Mouse (Mus musculus) C2C12 (cell line): ENCODE measurements around the gene Tmem72.

Experiments used
- CTCF ChIP-seq: IDR thresholded peaks from one replicate; pipeline ENCODE4 v1.5.1; 2011; ENCODE audit not compliant: control insufficient read depth, insufficient read depth, insufficient read length
- MYOG ChIP-seq: IDR thresholded peaks from one replicate; pipeline ENCODE4 v1.6.1; 2011; ENCODE audit not compliant: control insufficient read depth, insufficient read length; ENCODE audit errors: extremely low read depth
- USF1 ChIP-seq: IDR thresholded peaks from one replicate; pipeline ENCODE4 v1.6.1; 2011; ENCODE audit warnings: low read depth, mild to moderate bottlenecking, control low read depth, moderate library complexity

DNA sequence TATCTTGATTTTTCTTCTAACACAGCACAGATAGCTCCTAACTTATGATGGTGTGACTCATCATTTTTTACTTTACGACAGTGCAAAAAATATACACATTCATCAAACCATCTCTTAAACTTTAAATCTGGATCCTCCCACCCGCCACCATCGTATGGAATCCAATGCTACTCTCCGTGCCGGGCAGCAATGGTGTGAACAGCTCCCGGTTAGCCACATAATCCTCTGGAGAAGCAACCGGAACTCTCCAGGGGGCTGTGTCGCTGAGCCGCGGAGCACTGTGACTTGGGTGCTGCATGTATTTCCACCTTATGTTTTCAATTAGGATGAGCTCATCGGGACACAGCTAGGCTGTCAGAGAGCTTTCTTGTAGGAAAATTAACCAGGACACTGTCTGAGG is 73.8 kb downstream of the Tmem72 start:
- no peak for TF ChIP-seq USF1
- no peak for TF ChIP-seq CTCF
- TF ChIP-seq MYOG, result no peak
